Mouse (Mus musculus) cerebellum, adult 8-10 months (tissue): Measurements from ENCODE around the gene Foxn2.
A peak's percentile ranks its signal among the peaks of the same experiment; 100 is the strongest.

Experiments
- DNase-seq: peaks from one replicate; pipeline ENCODE4 v3.0.0; 2022

The Foxn2 gene

GRCm38 (mm10) chr17:88494772-88495132 is 54.2 kb downstream of the Foxn2 start:
- DNase-seq = no peak

GRCm38 (mm10) chr17:88498090-88498682 is 57.7 kb downstream of the Foxn2 start:
- no peak for DNase-seq

- DNase-seq = no peak
These were observed 63.5 kb downstream of the Foxn2 start for GRCm38 (mm10) chr17:88504056-88504455.

GRCm38 (mm10) chr17:88505275-88505723 is 64.8 kb downstream of the Foxn2 start:
- peak; percentile 75 for DNase-seq

GRCm38 (mm10) chr17:88505941-88506340 is 65.4 kb downstream of the Foxn2 start:
- peak; percentile 48 for DNase-seq

- peak; percentile 89 for DNase-seq
These were observed 66.9 kb downstream of the Foxn2 start for GRCm38 (mm10) chr17:88507376-88507775.

- peak; percentile 61 for DNase-seq
These were observed 68.5 kb downstream of the Foxn2 start for GRCm38 (mm10) chr17:88508846-88509508.

GRCm38 (mm10) chr17:88509999-88510398 is 69.5 kb downstream of the Foxn2 start:
- no peak for DNase-seq

- peak; percentile 87 for DNase-seq
These were observed 70.6 kb downstream of the Foxn2 start for GRCm38 (mm10) chr17:88511095-88511551.

- no peak for DNase-seq
These were observed 76.0 kb downstream of the Foxn2 start for GRCm38 (mm10) chr17:88516477-88516876.

GRCm38 (mm10) chr17:88527781-88528180 is 87.3 kb downstream of the Foxn2 start:
- DNase-seq = no peak

- DNase-seq = peak; percentile 98
These were observed 89.2 kb downstream of the Foxn2 start, which contains the start of gene Ppp1r21 for GRCm38 (mm10) chr17:88529519-88530235. Gene Ppp1r21, plus strand, starts transcription at chr17:88530118.

GRCm38 (mm10) chr17:88530236-88530619 is 89.7 kb downstream of the Foxn2 start:
- no peak for DNase-seq

GRCm38 (mm10) chr17:88530667-88531066 is 90.2 kb downstream of the Foxn2 start:
- no peak for DNase-seq

- DNase-seq = no peak
These were observed 90.7 kb downstream of the Foxn2 start for GRCm38 (mm10) chr17:88531176-88531575.

- DNase-seq = peak; percentile 39
These were observed 97.4 kb downstream of the Foxn2 start for GRCm38 (mm10) chr17:88537842-88538430.
